Mouse (Mus musculus): ENCODE data around the gene Atxn1.

GRCm38 (mm10) chr13:45951071-45951645 is 13.7 kb downstream of the Atxn1 start:
- TF ChIP-seq CTCF (IDR thresholded peaks at IDR 0.05; ENCODE audit: low read depth, low read length) (no peak), GATA1 (IDR thresholded peaks at IDR 0.05; ENCODE audit: borderline replicate concordance, low read length) (no peak), TAL1 (conservative IDR thresholded peaks at IDR 0.05; ENCODE audit: low read depth, low read length) (no peak), POLR2AphosphoS5 (IDR thresholded peaks at IDR 0.05; ENCODE audit: insufficient replicate concordance, low read depth, low read length) (no peak), GATA2 (IDR thresholded peaks at IDR 0.05; ENCODE audit: borderline replicate concordance, low read depth, low read length) (no peak)
